Mouse (Mus musculus): ENCODE results near the gene Tbx6. TPM values are rescaled to one million over a fixed set of nuclear protein-coding genes. Genes with fewer than 3 reads are reported as not detected.

The Tbx6 gene
- polyA plus RNA-seq, 2 experiments = 0.41 to 2.0 TPM

DNA sequence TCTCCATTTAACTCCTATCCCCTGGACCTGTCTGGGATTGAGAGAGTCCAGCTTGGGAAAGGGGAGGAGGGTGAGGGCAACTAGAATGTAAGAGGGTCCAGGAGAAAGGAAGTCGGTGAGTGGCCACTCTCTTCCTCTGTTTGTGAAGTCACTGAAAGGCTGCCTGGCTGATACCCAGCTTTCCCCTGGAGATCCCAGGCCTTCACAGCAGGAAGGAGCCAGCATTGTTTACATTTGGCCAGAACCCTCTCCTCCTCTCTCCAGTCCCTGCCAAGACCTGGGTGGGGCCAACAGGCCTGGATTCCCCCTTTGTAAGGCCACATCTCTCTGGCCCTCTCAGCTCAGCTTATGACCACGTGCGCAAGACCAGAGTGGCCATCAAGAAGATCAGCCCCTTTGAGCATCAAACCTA is 20.9 kb upstream of the Tbx6 start:
- Histone ChIP-seq H3K9ac (ENCODE audit: low read depth, low read length, severe bottlenecking) (peak overlapping the region; percentile 85), H3K4me2 (replicated peaks; ENCODE audit: low read depth, low read length, severe bottlenecking) (peak overlapping the region; percentile 93), H3K4me3 (replicated peaks; ENCODE audit: low read length) (peak overlapping the region; percentile 77), H3K9me3 (ENCODE audit: control insufficient read depth, low read length) (no peaks in the 10 kb centered on the region), H3K27ac (replicated peaks; ENCODE audit: low read depth, low read length) (peak overlapping the region; percentile 77), H3K36me3 (ENCODE audit: control insufficient read depth, insufficient read depth, low read length) (peaks cover 30% of the 10 kb centered on the region), H3K4me1 (ENCODE audit: control insufficient read depth, insufficient read depth, low read length) (peaks cover 18% of the 10 kb centered on the region), H3K27me3 (ENCODE audit: control insufficient read depth, insufficient read depth, low read length) (no peaks in the 10 kb centered on the region)
- ATAC-seq (ENCODE audit: low FRiP score, low read depth) (no peak), DNase-seq (ENCODE audit: low spot score) (peak; percentile 56)
- WGBS = 27% methylated on average over 3 of the region's 3 CpGs
- no peak for TF ChIP-seq POLR2A (IDR thresholded peaks at IDR 0.05; ENCODE audit: borderline replicate concordance, extremely low read depth, insufficient read depth, insufficient read length)

GRCm38 (mm10) chr7:126760956-126761355 is 20.3 kb upstream of the Tbx6 start:
- Histone ChIP-seq H3K4me2 (replicated peaks; ENCODE audit: low read depth, low read length, severe bottlenecking) (peak overlapping the region; percentile 93; the same call in 1 of the 2 replicates), H3K9me3 (ENCODE audit: control insufficient read depth, low read length) (no peaks in the 10 kb centered on the region), H3K27me3 (ENCODE audit: control insufficient read depth, insufficient read depth, low read length) (no peaks in the 10 kb centered on the region), H3K9ac (ENCODE audit: low read depth, low read length, severe bottlenecking) (no peak overlapping the region), H3K4me3 (replicated peaks; ENCODE audit: low read length) (peak overlapping the region; percentile 77; the same call in 1 of the 2 replicates), H3K4me1 (ENCODE audit: control insufficient read depth, insufficient read depth, low read length) (peaks cover 18% of the 10 kb centered on the region), H3K36me3 (ENCODE audit: control insufficient read depth, insufficient read depth, low read length) (peaks cover 36% of the 10 kb centered on the region), H3K27ac (replicated peaks; ENCODE audit: low read depth, low read length) (peak overlapping the region; percentile 77; the same call in 1 of the 2 replicates)
- 67% methylated on average over 4 of the region's 4 CpGs for WGBS
- DNase-seq (ENCODE audit: low spot score) (no peak), ATAC-seq (ENCODE audit: low FRiP score, low read depth) (no peak)
- TF ChIP-seq POLR2A (IDR thresholded peaks at IDR 0.05; ENCODE audit: borderline replicate concordance, extremely low read depth, insufficient read depth, insufficient read length) = no peak

GRCm38 (mm10) chr7:126761529-126762067 is 19.7 kb upstream of the Tbx6 start:
- H3K4me2 ChIP-seq (replicated peaks; ENCODE audit: low read depth, low read length, severe bottlenecking) = no peak overlapping the region
- H3K27me3 ChIP-seq (ENCODE audit: control insufficient read depth, insufficient read depth, low read length) = no peaks in the 10 kb centered on the region
- ATAC-seq (ENCODE audit: low FRiP score, low read depth) (no peak), DNase-seq (ENCODE audit: low spot score) (no peak)
- WGBS = 76% methylated on average over 6 of the region's 6 CpGs
- H3K27ac ChIP-seq (replicated peaks; ENCODE audit: low read depth, low read length) = no peak overlapping the region
- H3K36me3 ChIP-seq (ENCODE audit: control insufficient read depth, insufficient read depth, low read length) = peaks cover 42% of the 10 kb centered on the region
- H3K9ac ChIP-seq (ENCODE audit: low read depth, low read length, severe bottlenecking) = no peak overlapping the region
- H3K4me3 ChIP-seq (replicated peaks; ENCODE audit: low read length) = no peak overlapping the region
- no peak for TF ChIP-seq POLR2A (IDR thresholded peaks at IDR 0.05; ENCODE audit: borderline replicate concordance, extremely low read depth, insufficient read depth, insufficient read length)
- peaks cover 18% of the 10 kb centered on the region for H3K4me1 ChIP-seq (ENCODE audit: control insufficient read depth, insufficient read depth, low read length)
- H3K9me3 ChIP-seq (ENCODE audit: control insufficient read depth, low read length) = no peaks in the 10 kb centered on the region

DNA sequence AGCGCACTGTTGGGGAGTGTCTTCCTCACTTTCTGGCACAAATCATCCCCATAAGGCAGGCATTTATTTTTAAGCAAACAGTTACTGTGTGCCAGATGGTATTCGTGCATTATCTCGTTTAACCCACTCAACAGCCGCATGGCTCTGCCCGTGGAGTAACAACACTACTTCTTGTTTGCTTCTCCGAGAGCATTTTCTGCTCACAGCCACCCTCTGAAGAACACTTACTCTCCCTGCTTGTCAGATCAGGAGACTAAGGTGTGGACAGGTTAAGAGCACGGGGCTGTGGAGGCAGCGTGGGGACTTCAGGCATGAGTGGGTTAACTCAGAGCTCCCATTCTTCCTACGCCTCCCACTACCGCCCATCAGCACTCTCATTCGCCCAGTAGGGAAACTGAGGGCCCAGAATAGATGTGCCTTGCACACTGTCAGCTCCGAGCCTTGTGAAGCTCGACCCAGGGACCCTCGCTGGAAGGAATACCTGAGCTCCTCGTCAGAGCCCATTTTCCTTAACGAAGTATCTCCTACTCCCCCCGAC is 18.7 kb upstream of the Tbx6 start:
- no peak overlapping the region for H3K27ac ChIP-seq (replicated peaks; ENCODE audit: low read depth, low read length)

DNA sequence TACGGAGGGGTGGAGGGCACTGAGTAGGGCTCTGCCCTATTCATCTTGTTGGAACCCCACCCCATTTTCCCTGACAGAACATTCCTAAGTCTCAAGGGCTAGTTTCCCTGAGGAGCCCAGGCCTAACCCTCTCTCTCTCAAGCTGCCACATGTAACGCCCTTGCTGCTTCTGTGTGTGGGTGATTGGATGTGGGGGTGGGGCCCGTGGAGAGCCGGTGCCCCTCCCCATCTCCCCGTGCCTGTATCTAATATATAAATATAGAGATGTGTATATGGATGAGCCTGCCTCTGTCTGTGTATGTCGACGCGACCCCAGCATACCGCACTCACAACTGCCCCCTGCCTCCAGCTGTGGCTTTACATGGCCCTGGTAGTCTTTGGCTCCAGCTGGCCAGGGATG is 15.7 kb upstream of the Tbx6 start:
- Histone ChIP-seq H3K9me3 (ENCODE audit: control insufficient read depth, low read length) (no peaks in the 10 kb centered on the region), H3K4me2 (replicated peaks; ENCODE audit: low read depth, low read length, severe bottlenecking) (no peak overlapping the region), H3K27ac (replicated peaks; ENCODE audit: low read depth, low read length) (no peak overlapping the region), H3K36me3 (ENCODE audit: control insufficient read depth, insufficient read depth, low read length) (peaks cover 76% of the 10 kb centered on the region), H3K4me1 (ENCODE audit: control insufficient read depth, insufficient read depth, low read length) (peaks cover 12% of the 10 kb centered on the region), H3K4me3 (replicated peaks; ENCODE audit: low read length) (no peak overlapping the region), H3K27me3 (ENCODE audit: control insufficient read depth, insufficient read depth, low read length) (no peaks in the 10 kb centered on the region), H3K9ac (ENCODE audit: low read depth, low read length, severe bottlenecking) (no peak overlapping the region)
- TF ChIP-seq POLR2A (IDR thresholded peaks at IDR 0.05; ENCODE audit: borderline replicate concordance, extremely low read depth, insufficient read depth, insufficient read length) = no peak
- DNase-seq (ENCODE audit: low spot score) (no peak), ATAC-seq (ENCODE audit: low FRiP score, low read depth) (no peak)
- 88% methylated on average over 9 of the region's 9 CpGs for WGBS

More for the DNA sequence above, 18.7 kb upstream of the Tbx6 start:
- Histone ChIP-seq H3K4me2 (replicated peaks; ENCODE audit: low read depth, low read length, severe bottlenecking) (no peak overlapping the region; the same call in 1 of the 2 replicates), H3K9ac (ENCODE audit: low read depth, low read length, severe bottlenecking) (no peak overlapping the region), H3K27me3 (ENCODE audit: control insufficient read depth, insufficient read depth, low read length) (no peaks in the 10 kb centered on the region), H3K9me3 (ENCODE audit: control insufficient read depth, low read length) (no peaks in the 10 kb centered on the region), H3K4me1 (ENCODE audit: control insufficient read depth, insufficient read depth, low read length) (peaks cover 18% of the 10 kb centered on the region), H3K4me3 (replicated peaks; ENCODE audit: low read length) (0 out of 2 replicates have a peak overlapping the region, but pooled peaks have one; percentile 1), H3K36me3 (ENCODE audit: control insufficient read depth, insufficient read depth, low read length) (peaks cover 51% of the 10 kb centered on the region)
- no peak for TF ChIP-seq POLR2A (IDR thresholded peaks at IDR 0.05; ENCODE audit: borderline replicate concordance, extremely low read depth, insufficient read depth, insufficient read length)
- DNase-seq (ENCODE audit: low spot score) (no peak), ATAC-seq (ENCODE audit: low FRiP score, low read depth) (no peak)
- WGBS = 71% methylated on average over 17 of the region's 17 CpGs
